Mouse (Mus musculus) cerebellum, adult 2 months (tissue): ENCODE measurements at regions not wholly inside any gene's neighbourhood (a gene's known extent, or its start where the extent isn't known, plus 50 kb on each side); places are given as distances from the start of the nearest gene placed in this dataset.

Experiments used
- DNase-seq, 2 experiments: peaks; one replicate each; pipeline ENCODE4 v3.0.0; 2021
- H3K27ac ChIP-seq: fragments of 200-500 bp; 2 replicates; pipeline ENCODE4 v1.5.1; 2012; ENCODE audit warnings: low read length, control low read depth, inconsistent platforms; ENCODE audit not compliant: insufficient read depth
- H3K27me3 ChIP-seq: fragments of 200-500 bp; 2 replicates; pipeline ENCODE4 v1.6.1; 2012; ENCODE audit warnings: inconsistent platforms, mild to moderate bottlenecking, low read length, moderate library complexity; ENCODE audit not compliant: control insufficient read depth, insufficient read depth
- H3K4me1 ChIP-seq: fragments of 200-500 bp; 2 replicates; pipeline ENCODE4 v1.6.1; 2011; ENCODE audit warnings: low read length; ENCODE audit not compliant: control insufficient read depth, insufficient read depth
- H3K4me3 ChIP-seq: fragments of 200-500 bp; replicated peaks from 2 replicates; pipeline ENCODE3; 2011; ENCODE audit warnings: mild to moderate bottlenecking, low read depth, low read length, control low read depth; ENCODE audit not compliant: insufficient read depth
- CTCF ChIP-seq: fragments of 200-500 bp; IDR thresholded peaks from 2 replicates; pipeline ENCODE4 v1.5.1; 2011; ENCODE audit warnings: low read depth, mild to moderate bottlenecking, control low read depth, low read length, moderate library complexity, borderline replicate concordance; ENCODE audit not compliant: insufficient read depth
- POLR2A ChIP-seq: fragments of 200-500 bp; IDR thresholded peaks from 2 replicates; pipeline ENCODE4 v1.6.1; 2011; ENCODE audit warnings: low read length, control low read depth, borderline replicate concordance; ENCODE audit not compliant: insufficient read depth
- WGBS: fragments of 180-500 bp; shearing (Covaris S2); methylation state at CpG from one replicate; pipeline ENCODE4 v1.1.7; 2018; 5-methylcytosine and 5-hydroxymethylcytosine counted together

DNA sequence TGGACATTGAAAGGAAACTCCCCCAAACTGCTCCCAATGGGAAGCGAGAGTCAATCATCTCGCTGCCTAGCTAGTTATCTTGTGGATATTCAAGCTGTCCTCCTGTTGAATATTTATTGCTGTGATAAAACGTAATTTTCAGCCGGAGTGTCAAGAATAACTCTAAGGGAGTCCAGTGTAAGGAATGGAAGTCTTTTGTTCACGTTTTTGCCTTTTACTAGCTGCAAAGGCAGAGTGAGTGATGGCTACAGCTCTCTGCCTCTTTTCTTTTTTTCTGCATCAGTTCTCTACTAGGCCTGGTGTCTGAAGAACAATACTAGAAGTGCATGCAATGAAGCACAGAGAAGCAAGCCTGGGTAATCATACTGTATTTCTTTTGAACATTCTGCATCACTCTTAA is 679.7 kb downstream of the Trib2 start:
- Histone ChIP-seq H3K27me3 (no peaks in the 10 kb centered on the region), H3K27ac (no peak overlapping the region), H3K4me3 (no peak overlapping the region), H3K4me1 (no peaks in the 10 kb centered on the region)
- 50% methylated on average over 5 of the region's 5 CpGs for WGBS
- no peak for TF ChIP-seq CTCF
- no peak for TF ChIP-seq POLR2A
- DNase-seq, result no peak

DNA sequence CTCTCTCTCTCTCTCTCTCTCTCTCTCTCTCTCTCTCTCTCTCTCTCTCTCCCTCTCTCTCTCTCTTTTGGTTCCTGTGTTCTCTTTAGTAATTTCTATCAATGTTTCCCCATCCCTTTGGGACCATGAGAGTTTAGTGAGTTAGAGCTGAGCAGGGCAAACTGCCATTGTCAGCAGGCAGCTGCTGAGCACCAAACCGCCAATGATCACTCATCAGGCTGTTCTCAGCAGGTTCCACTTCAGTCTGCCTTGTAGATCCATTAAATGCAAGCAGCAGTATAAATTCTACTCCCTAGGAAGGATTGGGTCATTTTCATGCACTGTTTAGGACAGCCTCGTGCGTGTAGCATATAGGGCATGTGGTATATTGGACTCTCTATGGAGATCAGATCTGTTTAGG is 692.5 kb downstream of the Trib2 start:
- no peaks in the 10 kb centered on the region for H3K4me1 ChIP-seq
- TF ChIP-seq POLR2A, result no peak
- no peak for TF ChIP-seq CTCF
- 17% methylated on average over 3 of the region's 3 CpGs for WGBS
- no peak overlapping the region for H3K27ac ChIP-seq
- no peak overlapping the region for H3K4me3 ChIP-seq
- H3K27me3 ChIP-seq, result no peaks in the 10 kb centered on the region
- DNase-seq, result no peak

DNA sequence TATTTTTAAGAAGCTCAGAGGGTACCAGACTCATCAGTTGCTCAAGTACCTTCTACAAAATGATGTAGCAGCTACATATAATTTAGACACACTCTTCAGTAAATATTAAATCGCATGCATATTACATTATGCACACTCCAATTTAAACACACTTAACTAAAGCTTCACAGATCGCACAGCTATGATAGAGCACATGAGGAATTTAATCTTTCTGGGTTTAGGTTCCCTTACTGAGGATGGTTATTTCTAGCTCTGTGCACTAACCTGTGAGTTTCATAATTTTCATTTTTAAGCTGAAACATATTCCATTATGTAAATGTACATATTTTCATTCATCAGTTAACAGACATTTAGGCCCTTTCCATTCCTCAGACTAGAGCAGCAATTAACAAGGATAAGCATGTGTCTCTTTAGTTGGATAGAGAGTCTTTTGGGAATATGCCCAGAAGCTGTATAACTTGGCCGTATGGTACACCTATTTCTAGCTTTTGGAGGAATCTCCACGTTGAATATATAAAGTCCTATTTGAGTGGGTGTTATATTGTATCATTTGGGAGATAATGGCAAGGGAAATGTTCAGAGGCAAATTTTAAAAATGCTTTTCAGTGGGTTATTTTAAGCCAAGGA is 694.0 kb downstream of the Trib2 start:
- H3K4me1 ChIP-seq, result no peaks in the 10 kb centered on the region
- WGBS, result 57% methylated on average over 4 of the region's 4 CpGs
- H3K27me3 ChIP-seq, result no peaks in the 10 kb centered on the region
- TF ChIP-seq CTCF (no peak), POLR2A (no peak)
- no peak overlapping the region for H3K27ac ChIP-seq
- DNase-seq, result no peak
- no peak overlapping the region for H3K4me3 ChIP-seq

DNA sequence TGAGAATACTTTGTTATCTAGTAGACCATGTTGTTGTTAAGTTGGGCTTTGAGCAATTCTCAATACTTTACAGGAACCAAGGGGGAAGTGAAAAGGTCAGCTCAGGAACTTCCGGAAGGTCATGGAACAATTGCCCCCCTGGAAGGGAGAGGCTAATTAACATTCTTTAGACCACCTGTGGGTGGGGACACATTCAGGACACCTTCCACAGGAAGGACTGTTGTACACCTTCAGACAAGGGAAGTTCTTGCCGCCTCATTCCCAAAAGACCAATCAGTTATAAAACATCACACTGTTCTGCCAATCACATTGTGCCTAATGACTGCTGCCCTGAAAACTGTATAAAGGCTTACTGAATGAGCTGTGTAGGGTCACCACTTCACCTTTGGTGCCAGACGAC is 701.2 kb downstream of the Trib2 start:
- TF ChIP-seq CTCF, result no peak
- TF ChIP-seq POLR2A, result no peak
- no peak for DNase-seq
- 88% methylated on average over 3 of the region's 3 CpGs for WGBS

DNA sequence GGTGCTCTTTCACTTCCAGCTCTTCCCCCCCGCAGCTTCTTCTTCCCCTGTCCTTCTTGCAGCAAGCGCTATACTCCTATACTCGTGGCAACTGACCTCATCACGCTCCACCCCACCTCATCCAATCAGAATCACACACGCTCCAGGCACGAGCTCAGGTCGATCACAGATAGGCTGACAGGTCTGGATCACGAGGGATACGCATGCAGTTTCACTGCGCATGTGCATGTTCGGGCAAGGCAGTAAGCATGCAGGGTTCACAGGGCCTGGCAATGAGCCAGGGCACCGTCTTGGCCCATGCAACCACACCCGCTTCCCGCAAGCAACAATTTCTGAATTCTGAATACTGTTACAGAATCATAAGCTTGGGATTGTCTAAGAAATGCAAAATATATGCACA is 701.9 kb downstream of the Trib2 start:
- TF ChIP-seq POLR2A, result no peak

More for the DNA sequence above, 701.2 kb downstream of the Trib2 start:
- no peaks in the 10 kb centered on the region for H3K27me3 ChIP-seq
- H3K27ac ChIP-seq, result no peak overlapping the region
- H3K4me3 ChIP-seq, result no peak overlapping the region
- no peaks in the 10 kb centered on the region for H3K4me1 ChIP-seq

DNA sequence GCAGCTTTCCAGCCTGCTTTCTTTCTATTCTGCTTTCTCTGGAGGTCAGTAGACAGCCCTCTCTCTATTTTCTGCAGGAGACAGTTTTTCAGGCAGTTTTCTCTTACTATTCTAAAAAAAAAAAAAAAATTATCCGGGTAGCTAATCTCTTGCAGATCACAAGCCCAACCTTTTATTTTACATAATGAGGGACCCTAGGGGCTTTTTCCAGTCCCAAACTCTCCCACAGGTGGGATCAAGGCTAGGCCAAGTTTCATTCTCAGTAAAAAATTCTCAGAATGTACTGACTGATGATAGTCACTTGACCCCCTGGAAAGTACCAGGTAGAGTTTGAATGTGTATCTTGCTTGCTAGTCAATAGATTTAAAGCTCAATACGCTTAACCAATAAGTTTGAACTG is 705.7 kb downstream of the Trib2 start:
- no peak overlapping the region for H3K4me3 ChIP-seq
- no peak for DNase-seq

More for the DNA sequence above, 701.9 kb downstream of the Trib2 start:
- H3K27ac ChIP-seq, result no peak overlapping the region
- H3K4me3 ChIP-seq, result no peak overlapping the region
- H3K27me3 ChIP-seq, result no peaks in the 10 kb centered on the region
- DNase-seq, result no peak
- 90% methylated on average over 14 of the region's 14 CpGs for WGBS
- H3K4me1 ChIP-seq, result no peaks in the 10 kb centered on the region

DNA sequence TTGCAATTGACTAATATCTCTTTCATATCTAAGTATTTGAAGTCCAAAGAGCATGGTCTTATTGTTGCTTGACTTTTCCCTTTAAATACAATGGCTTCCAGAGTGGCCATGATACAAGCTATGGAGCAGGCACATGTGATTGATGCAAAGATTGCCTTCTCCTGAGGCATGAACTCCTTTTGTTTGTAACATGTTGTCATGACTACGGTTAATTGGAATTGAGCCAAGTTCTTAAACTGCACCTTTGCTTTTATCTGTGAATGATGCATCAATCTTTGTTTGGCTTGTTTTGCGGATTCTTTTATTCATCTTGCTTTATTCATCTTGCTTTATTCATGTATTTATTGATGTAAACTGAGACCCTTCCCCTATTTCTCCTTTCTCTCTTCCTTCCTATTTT is 711.8 kb downstream of the Trib2 start:
- H3K4me1 ChIP-seq, result no peaks in the 10 kb centered on the region
- H3K27ac ChIP-seq, result no peak overlapping the region
- 70% methylated on average over 2 of the region's 2 CpGs for WGBS
- H3K4me3 ChIP-seq, result no peak overlapping the region
- H3K27me3 ChIP-seq, result no peaks in the 10 kb centered on the region
- no peak for TF ChIP-seq CTCF
- no peak for TF ChIP-seq POLR2A
- DNase-seq, result no peak

More for the DNA sequence above, 705.7 kb downstream of the Trib2 start:
- no peak for TF ChIP-seq CTCF
- TF ChIP-seq POLR2A, result no peak
- H3K27ac ChIP-seq, result no peak overlapping the region
- no peaks in the 10 kb centered on the region for H3K4me1 ChIP-seq
- H3K27me3 ChIP-seq, result no peaks in the 10 kb centered on the region
- 85% methylated on average over 2 of the region's 2 CpGs for WGBS

DNA sequence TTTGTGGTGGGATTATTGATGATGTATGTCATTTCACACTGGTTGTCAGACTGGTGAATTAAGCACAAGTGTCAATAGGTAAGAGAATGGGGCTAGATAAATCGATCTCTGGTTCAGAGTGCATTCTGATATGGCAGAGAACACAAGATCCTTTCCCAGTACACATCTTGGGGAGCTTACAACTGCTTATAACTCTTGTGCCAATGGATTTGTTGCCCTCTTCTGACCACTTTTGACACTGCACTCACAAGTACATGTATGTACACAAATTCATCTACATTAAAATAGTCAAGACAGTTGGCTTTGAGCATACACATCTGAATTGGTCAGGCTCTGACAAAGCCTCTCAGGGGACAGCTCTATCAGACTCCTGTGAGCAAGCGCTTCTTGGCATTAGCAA is 738.1 kb downstream of the Trib2 start:
- 66% methylated on average over 2 of the region's 2 CpGs for WGBS
- TF ChIP-seq POLR2A, result no peak
- 0 out of 2 replicates have a peak, but pooled peaks have one; percentile 2 for TF ChIP-seq CTCF
- H3K27me3 ChIP-seq, result no peaks in the 10 kb centered on the region
- H3K4me1 ChIP-seq, result no peaks in the 10 kb centered on the region
- H3K27ac ChIP-seq, result no peak overlapping the region
- no peak for DNase-seq
- H3K4me3 ChIP-seq, result no peak overlapping the region
